Mouse (Mus musculus) layer of hippocampus, postnatal 36 days (tissue): ENCODE measurements at regions not wholly inside any gene's neighbourhood (a gene's known extent, or its start where the extent isn't known, plus 50 kb on each side); places are given as distances from the start of the nearest gene placed in this dataset.

Experiments
- DNase-seq, 2 experiments: peaks; one replicate each; pipeline ENCODE4 v3.0.0; 2022

DNA sequence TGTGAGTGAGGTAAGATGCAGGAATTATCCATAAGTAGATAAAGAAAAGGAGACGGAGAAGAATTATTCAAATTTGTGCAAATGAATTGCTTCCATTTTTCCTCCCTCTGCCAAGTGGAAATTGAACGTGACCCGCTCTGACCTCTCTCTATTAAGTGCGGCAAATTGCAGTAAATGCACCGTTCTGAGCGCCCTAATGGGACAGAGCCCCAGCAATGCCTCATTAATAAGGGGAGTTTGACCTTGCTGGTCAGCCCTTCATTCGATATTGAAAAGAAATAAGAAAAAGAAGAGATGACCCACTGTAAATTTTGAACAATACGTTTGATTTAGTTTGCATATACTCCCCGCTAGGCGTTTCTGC lies 137.0 kb downstream of the Gpat3 start:
- DNase-seq: no peak

DNA sequence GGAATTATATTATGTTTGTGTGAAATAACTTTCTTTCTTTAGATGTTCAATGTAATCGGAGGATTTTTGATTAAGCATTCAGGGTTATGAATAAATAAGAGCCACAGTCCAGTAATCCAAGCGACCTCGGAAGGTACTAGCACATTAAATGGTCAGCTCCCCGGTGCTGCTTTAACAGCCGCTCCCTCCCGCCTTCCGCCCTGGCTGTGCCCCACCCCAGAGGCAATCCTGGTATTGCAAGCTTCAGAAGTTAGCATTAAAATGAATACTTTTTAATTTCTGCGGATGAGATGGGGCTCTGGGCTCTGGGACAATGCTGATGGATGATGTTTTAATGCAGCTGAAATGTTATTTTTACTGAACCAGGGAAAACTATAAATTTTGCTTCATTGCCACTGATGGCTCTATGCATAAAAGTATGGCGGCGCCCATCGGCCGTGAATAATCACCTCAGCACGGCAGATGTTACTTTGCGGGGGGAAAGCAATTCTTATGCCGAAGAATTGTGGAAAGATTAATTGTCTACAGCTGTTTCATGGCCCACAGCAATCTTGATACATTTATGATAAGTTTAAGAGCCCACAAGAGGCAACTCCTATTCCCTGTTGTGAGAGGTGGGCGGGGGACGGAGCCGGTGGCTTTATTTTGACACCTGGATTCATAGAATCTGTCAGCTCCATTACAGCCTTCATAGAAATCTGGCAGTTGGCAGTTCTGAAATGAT lies 136.5 kb downstream of the Gpat3 start:
- no peak for DNase-seq

DNA sequence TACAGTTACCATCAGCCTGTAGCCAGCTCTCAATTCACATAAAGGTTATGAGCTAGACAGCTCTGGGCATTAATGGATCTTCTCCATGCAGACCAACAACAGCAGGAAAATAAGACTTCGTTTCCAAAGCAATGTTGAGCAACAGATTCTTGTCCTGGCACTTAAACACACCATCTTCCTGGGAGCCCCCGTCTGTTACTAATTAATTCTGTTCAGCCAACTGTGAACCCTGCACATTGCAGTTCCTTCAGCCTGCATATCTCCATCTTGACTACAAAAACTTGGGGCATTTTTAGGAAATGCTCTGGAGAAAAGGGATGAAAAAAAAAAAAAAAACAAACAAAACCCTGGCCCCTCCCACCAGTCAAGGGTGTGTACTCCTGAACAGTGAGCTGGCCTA lies 131.2 kb downstream of the Gpat3 start:
- no peak for DNase-seq

DNA sequence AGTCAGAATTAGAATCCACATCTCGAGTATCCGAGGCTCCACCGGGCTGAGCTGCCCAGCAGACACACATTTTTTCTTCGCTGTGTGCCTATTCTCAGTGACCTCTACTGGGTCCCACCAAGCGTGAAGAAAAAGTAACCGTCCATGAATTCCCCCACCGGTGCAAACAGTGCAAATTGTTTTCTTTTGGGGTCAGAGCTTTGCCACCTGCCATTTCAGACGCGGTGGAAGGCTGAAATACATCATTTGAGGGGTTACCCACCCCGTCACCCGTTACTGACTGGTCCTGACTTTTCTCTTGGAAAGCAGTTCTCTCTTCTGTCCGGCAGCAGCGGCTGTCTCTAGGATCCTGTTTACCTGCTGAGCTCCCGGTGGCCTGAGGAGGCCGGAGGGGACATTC lies 105.7 kb downstream of the Gpat3 start:
- DNase-seq: no peak
